Mouse (Mus musculus) fibroblast of lung, adult 2 months (primary cell): ENCODE results near the gene Tbx6.
A peak's percentile ranks its signal among the peaks of the same experiment; 100 is the strongest.
"Not testable (repeated sequence)": the region's sequence is repeated elsewhere in the genome, so short reads cannot be mapped to it uniquely, and the experiment has no call there.

Experiments used
- DNase-seq: peaks from one replicate; pipeline ENCODE4 v3.0.0-alpha.2; 2011; ENCODE audit warnings: low read depth

Gene Tbx6

GRCm38 (mm10) chr7:126767001-126767400 lies 14.3 kb upstream of the Tbx6 start:
- DNase-seq, result no peak

DNA sequence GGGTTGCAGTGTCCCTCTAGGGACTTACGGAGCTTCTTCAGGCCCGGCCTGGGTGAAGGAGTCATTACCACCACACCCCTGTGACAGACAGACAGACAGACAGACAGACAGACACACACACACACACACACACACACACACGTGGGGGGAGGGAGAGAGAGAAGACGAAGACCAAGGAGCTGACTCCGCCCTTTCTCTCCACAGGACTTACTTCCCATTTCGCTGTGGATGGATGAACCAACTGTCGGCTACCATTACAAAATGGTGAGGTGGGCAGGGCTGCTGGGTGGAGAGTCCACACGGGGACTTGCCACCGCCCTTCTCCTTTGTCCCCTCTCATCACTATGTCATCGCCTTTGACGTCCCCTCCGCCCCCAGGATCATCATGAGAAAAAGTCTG lies 10.5 kb upstream of the Tbx6 start:
- no peak for DNase-seq

DNA sequence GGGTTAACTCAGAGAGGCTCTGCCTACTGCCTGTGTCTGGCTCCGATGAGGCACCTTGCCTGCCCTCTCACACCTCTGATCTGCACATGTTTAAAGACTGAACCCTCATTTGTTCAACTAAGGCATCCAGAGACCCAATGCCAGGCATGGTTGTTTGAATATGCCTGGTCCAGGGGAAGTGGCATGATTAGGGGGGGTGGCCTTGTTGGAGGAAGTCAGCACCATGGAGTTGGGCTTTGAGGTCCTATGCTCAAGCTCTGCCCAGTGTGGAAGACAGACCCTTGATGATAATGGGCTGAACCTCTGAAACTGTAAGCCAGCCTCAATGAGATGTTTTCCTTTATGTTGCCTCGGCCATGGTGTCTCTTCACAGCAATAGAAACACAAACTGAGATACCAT lies 7.9 kb upstream of the Tbx6 start:
- DNase-seq, result no peak

DNA sequence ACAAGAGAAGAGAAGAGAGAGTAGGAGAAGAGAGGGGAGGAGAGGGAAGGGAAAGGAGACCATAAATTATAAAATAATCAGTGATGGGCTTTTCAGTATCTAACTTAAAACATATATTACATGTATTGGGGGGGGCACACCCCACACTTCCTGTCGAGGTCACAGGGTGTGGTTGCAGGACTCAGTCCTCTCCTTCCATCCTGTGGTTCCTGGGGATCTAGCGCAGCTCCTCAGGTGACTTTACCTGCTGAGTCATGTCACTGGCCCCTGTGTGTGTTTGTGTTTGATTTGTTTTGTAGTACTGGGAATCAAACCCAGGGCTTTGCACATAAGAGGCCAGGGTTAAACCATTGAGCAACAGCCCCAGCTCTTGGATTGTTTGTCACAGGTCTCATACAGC lies 6.8 kb upstream of the Tbx6 start:
- no peak for DNase-seq

DNA sequence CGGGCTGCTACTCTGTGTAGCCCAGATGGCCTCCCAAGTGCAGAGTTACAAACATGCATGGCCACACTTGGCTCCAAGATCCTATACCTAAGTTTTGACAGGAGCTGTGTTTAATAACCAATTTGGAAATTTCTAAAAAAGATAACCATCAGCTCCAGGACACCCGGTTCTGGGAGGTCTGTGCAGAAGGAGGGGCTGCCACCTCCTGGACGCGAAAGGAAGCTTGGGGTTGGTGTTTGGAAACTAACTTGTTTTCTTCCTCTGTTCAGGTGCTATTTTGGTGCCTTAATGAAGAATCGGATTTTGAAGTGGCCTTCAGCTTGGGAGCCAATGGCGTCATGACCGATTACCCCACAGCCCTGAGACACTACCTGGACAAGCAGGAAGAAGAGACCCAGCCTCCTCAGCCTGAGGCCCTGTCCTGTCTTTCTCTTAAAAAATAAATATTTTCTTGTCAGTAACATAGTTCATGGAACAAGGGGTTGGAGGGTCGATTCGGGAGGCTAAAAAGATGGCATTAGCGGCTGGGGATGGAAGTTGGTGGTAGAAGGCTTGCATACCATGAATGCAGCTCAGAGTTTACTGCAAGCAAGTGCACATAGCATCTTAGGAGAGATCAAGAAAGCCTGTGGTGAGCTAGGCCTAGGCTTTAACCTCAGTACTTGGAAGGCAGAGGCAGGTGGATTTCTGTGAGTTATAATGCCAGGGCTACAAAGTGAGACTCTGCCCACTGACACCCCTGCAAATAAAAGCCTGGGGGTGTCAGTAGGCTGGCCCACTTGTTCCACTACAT lies 5.9 kb upstream of the Tbx6 start:
- no peak for DNase-seq

DNA sequence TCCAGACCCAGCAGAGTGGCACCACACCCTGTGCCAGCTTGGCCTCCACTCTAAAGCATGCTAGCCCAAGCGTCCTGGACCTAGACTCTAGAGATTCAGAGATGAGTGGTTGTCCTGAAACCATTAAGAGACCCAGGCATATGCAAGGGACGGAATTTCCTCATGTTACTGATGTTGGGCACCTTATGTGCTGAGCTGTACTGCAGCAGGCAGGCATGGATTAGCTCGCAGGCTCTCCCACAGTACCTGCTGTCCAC lies 5.4 kb upstream of the Tbx6 start:
- DNase-seq, result no peak

- peak; percentile 88 for DNase-seq
Observed at GRCm38 (mm10) chr7:126776598-126777057, 4.7 kb upstream of the Tbx6 start, which contains the start of gene Ypel3. Gene Ypel3 (plus strand): TSS chr7:126776955.

DNA sequence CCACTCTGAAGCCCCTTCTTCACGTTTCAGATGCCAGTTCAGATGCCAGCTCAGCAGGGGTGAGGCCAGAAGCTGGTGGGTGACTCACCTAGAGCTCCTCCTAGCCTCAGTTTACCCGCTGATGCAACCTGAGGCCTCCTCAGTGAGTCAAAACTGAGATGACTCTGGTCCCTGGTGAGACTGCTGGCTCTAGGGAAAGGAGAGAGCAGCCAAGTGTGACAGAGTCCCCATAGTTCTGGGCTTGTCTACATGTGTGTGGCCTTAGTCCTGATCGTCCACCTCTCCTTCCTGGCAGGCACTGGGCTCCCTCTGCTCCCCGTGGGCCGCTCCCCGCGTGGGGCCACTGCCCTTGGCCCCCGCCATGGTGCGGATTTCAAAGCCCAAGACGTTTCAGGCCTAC lies 3.8 kb upstream of the Tbx6 start:
- DNase-seq, result no peak

GRCm38 (mm10) chr7:126778147-126778546 lies 3.1 kb upstream of the Tbx6 start:
- DNase-seq, result no peak

GRCm38 (mm10) chr7:126779101-126779500 lies 2.2 kb upstream of the Tbx6 start:
- DNase-seq, result not testable (repeated sequence)

GRCm38 (mm10) chr7:126779983-126780970 lies 1.0 kb upstream of the Tbx6 start:
- no peak for DNase-seq

DNA sequence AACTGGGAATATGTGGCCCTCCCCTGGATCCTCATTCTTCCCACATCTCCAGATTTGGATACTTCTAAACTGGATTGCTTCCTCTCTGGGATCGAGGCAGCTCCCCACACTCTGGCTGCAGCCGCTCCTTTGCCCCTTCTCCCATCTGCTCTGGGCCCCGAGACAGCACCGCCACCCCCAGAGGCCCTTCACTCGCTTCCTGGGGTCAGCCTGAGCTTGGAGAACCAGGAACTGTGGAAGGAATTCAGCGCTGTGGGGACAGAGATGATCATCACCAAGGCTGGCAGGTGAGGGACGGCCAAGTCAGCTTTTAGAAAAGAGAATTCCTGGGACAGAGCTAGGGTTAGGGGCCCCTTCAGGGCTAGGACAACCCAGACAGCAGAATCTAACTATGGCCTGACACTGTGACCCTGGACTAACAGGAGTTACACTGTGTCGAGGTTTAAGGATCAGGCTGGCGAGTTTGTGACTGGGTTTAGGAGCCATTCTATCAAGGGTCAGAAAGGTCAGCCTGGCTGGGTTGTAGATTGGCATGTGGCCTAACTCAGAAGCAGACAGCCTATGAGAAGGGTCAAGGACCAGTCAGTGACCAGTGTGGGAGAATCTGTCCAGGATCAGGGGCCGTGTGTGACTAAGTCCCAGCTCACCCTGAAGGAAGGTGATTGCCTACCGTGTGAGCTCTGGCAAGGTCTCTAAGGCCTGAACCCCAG lies 533 bp downstream of the Tbx6 start:
- no peak for DNase-seq

DNA sequence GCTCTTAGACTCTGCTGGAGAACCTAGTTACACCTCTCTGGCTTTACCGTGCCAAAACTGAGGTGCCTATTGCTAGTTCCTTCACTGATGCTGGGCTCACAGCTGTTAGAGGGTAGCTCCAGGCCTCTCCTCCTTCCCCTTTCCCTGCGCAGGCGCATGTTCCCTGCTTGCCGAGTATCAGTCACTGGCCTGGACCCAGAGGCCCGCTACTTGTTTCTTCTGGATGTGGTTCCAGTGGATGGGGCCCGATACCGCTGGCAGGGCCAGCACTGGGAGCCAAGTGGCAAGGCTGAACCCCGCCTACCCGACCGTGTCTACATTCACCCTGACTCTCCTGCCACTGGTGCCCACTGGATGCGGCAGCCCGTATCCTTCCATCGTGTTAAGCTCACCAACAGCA lies 1.4 kb downstream of the Tbx6 start:
- no peak for DNase-seq

GRCm38 (mm10) chr7:126784469-126784868 lies 3.2 kb downstream of the Tbx6 start:
- DNase-seq, result no peak

GRCm38 (mm10) chr7:126785056-126785455 lies 3.8 kb downstream of the Tbx6 start:
- DNase-seq, result no peak

- DNase-seq, result no peak
Observed at GRCm38 (mm10) chr7:126786142-126786541, 4.9 kb downstream of the Tbx6 start.

GRCm38 (mm10) chr7:126789141-126789540 lies 7.9 kb downstream of the Tbx6 start:
- DNase-seq, result no peak

DNA sequence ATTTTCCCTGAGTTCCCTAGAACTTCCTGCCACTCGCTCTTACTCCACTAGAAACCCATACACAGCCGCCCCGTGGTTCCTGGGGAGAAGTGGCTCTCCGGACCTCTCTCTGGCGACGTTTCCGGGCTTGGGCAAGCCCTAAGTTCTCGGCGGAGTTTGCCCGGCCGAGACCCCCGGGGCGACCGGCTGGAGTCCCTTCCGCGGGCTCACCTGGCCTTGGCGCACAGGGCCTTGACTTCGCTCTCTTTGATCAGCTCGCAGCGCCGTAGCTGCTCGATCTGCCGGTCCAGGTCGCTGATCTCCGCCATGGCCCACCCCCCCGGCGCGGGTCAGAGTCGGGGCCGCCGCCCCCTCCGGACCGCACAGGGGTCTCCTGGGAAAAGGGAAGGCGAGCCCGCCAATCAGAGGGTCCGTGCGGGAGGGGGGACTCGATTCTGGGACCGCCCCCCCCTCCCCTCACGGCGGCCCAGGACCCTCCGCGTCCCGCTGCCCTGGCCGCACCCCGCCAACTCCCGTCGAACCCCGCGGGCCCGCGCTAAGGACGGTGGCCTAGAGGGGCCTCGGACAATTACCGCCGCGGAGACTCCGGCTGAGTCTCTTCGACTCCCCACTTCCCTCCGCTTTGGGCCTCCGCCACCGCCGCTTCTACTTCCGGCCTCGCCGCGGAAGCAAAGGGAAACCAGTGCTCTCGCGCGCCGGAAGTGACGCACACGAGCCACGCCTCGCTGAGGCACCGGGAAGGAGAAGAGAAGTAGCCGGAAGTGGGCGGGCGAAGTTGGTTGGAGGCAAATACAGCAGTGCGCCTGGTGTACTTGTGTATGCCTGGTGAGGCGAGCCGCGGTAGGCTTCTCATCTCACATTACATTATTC lies 10.8 kb downstream of the Tbx6 start, which contains the start of gene Ppp4c:
Ppp4c (minus strand) TSS at position 646 of the 870 bp plus-strand sequence.
- peak; percentile 85 for DNase-seq

DNA sequence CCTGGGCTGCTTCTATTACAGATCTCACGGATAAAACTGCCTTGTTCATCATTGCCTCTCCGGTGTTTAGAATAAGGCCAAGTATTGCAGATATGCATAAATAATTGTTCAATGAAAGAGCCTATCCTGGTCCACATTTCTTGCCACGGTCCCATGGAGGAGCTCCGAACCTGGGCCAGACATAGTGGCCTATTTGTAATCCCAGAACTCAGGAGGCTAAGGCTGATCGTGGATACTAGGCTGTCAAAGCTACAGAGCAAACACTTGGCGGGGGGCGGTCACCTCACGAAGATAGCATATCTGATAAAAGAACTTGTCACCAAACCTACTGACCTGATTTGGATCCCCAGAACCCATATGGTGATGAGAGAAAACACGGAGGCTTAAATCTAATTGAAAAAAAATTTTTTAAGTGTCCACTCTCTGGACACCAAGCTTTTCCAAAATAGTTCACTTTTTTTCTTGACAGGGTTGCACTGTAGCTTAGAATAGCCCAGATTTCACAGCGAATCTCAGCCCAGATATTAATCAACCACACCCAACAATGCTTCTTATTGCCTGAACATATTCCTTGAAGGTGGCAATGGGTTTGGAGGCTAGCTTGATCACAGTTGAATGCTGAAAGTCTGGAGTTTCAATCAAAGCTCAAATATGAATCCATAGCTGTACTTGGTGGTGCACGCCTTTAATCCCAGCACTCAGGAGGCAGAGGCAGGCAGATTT lies 11.6 kb downstream of the Tbx6 start:
- no peak for DNase-seq

DNA sequence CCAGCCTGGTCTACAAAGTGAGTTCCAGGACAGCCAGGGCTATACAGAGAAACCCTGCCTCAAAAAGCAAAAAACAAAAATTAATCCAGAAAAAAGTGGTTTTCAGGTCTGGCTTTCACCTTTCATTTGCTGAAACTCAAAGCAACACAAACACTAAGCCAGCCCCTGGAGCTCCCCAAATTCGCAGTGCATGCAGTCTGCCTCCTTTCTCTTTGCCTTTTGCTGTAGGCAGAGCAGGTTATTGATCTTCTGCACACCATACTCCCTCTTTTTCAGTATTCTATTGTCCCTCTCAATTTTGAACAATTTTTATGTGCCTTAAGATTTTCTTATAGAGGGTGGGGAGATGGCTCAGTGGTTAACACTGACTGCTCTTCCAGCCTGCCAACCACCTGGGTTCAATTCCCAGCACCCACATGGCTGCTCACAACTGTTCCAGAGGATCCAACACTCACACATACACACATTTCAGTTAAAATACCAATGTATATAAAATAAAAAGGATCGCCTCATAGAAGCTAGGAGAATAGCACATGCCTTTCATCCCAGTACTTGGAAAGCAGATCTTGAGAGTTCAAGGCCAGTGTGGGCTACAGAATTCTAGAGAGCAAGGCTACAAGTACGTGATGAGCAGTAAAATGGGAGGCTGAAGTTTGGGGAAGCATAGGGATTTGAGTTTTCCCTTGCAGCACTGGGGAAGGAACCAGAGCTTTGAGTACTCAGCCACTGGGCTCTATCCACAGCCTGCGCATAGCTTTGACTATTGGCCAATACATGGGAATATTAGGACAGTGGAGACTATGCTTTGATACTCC lies 12.4 kb downstream of the Tbx6 start:
- no peak for DNase-seq
